Mouse (Mus musculus): ENCODE results near the gene Sowahc.

The Sowahc gene

GRCm38 (mm10) chr10:59256533-59256932, 34.8 kb downstream of the Sowahc start:
- no peak for DNase-seq

GRCm38 (mm10) chr10:59259572-59259971, 37.8 kb downstream of the Sowahc start:
- DNase-seq: no peak

- no peak for DNase-seq
These were observed 39.9 kb downstream of the Sowahc start for GRCm38 (mm10) chr10:59261603-59262002.

GRCm38 (mm10) chr10:59262021-59262420, 40.3 kb downstream of the Sowahc start:
- no peak for DNase-seq

- no peak for DNase-seq
These were observed 41.2 kb downstream of the Sowahc start for GRCm38 (mm10) chr10:59262979-59263378.

- DNase-seq: no peak
These were observed 43.3 kb downstream of the Sowahc start for GRCm38 (mm10) chr10:59265067-59265466.

- DNase-seq: no peak
These were observed 43.9 kb downstream of the Sowahc start for GRCm38 (mm10) chr10:59265674-59266073.

- DNase-seq: no peak
These were observed 44.3 kb downstream of the Sowahc start for GRCm38 (mm10) chr10:59266097-59266496.

- no peak for DNase-seq
These were observed 45.5 kb downstream of the Sowahc start for GRCm38 (mm10) chr10:59267275-59267674.

- DNase-seq: no peak
These were observed 46.4 kb downstream of the Sowahc start for GRCm38 (mm10) chr10:59268109-59268508.

GRCm38 (mm10) chr10:59268754-59269153, 47.0 kb downstream of the Sowahc start:
- DNase-seq: no peak

GRCm38 (mm10) chr10:59275745-59276144, 54.0 kb downstream of the Sowahc start:
- no peak for DNase-seq

All from thymus, postnatal 25 days (tissue).